Mouse (Mus musculus): ENCODE measurements around the gene Card19. TPM values are rescaled to one million over a fixed set of nuclear protein-coding genes. Genes with fewer than 3 reads are reported as not detected.
A peak's percentile ranks its signal among the peaks of the same experiment; 100 is the strongest.

The Card19 gene
- total and polyA plus RNA-seq, 3 experiments = 15.8 to 51.8 TPM; not detected in 1

DNA sequence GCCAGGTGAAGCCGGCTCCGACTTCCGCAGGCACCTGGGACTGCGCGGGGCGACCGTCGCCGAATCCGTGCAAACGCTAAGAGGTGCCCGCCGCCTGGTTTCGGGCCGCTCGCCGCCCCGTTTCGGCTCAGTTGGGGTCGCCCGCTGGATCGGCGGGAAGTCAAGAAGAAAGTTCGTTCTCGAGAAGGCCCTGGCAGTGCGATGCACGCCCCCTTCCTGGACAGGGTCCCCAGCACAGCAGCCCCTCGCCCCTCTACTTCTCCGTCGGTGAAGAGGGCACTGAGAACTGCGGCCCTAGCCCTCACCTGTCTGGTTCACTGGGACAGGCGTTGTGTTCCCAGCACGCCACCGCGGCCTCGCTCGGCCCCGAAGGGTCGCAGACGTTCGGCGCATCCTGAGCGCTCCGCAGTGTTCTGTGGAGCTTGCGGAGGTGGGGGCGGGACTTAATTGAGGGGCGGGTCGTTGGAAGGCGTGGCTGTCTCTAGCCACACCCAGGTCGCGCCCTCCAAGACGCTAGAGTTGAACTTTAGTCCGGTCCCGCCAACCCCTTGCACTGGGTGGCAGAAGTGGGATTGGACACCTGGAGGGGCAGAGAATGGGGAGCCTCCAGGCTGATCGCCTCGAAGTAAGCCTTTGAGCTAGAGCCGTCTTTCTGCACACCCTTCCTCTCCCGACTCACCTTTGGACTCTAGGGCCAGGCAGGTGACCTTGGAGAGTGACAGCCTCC is 32.1 kb upstream of the Card19 start:
- Histone ChIP-seq H3K36me3 (ENCODE audit: control insufficient read depth in 1 of 2, insufficient read depth in 2 of 2, low read length in 2 of 2) (peaks cover 0 to 4% of the 10 kb centered on the region in 2 experiments; a peak in 2 of 4 replicates), H3K9me3 (replicated peaks; ENCODE audit: insufficient read depth, low read length) (no peaks in the 10 kb centered on the region), H3K27me3 (ENCODE audit: control insufficient read depth in 1 of 2, insufficient read depth in 2 of 2, low read length in 2 of 2) (no peaks in the 10 kb centered on the region), H3K27ac (ENCODE audit: control insufficient read depth, low read depth, low read length) (no peak overlapping the region), H3K4me3 (ENCODE audit: control insufficient read depth in 1 of 2, insufficient read depth in 1 of 2, low read depth in 2 of 2, low read length in 2 of 2) (peak overlapping the region; percentile 59 to 82), H3K9ac (ENCODE audit: control insufficient read depth, low read depth, low read length, poor library complexity, severe bottlenecking) (peak overlapping the region; percentile 47), H3K79me2 (ENCODE audit: control insufficient read depth, insufficient read depth, low read length, poor library complexity) (no peaks in the 10 kb centered on the region), H3K4me1 (ENCODE audit: control insufficient read depth in 1 of 2, insufficient read depth in 2 of 2, low read length in 2 of 2) (peaks cover 0 to 11% of the 10 kb centered on the region in 2 experiments; a peak in 3 of 4 replicates)
- DNase-seq (ENCODE audit: low read depth, low spot score) = peak; percentile 66
- TF ChIP-seq CTCF (IDR thresholded peaks at IDR 0.05 in 2 of 3, conservative IDR thresholded peaks at IDR 0.05 in 1 of 3; ENCODE audit: control insufficient read depth in 1 of 3, insufficient read depth in 1 of 3, low read depth in 2 of 3, low read length in 3 of 3, poor library complexity in 1 of 3, severe bottlenecking in 1 of 3) = no peak
- no peak for TF ChIP-seq E2F4 (IDR thresholded peaks at IDR 0.05; ENCODE audit: borderline replicate concordance, low read depth, low read length)
- no peak for TF ChIP-seq SMC3 (IDR thresholded peaks at IDR 0.05; ENCODE audit: low read depth, low read length)
- no peak for TF ChIP-seq RAD21 (IDR thresholded peaks at IDR 0.05; ENCODE audit: low read depth, low read length)
- no peak for TF ChIP-seq ETS1 (IDR thresholded peaks at IDR 0.05; ENCODE audit: low read depth, low read length)
- TF ChIP-seq POLR2A (IDR thresholded peaks at IDR 0.05; ENCODE audit: control insufficient read depth in 1 of 2, insufficient read depth in 1 of 2, low read depth in 1 of 2, low read length in 2 of 2, poor library complexity in 1 of 2) = peak in 1 of 2 experiments; percentile 25; a peak in 1 of 4 replicates
- no peak for TF ChIP-seq NELFE (IDR thresholded peaks at IDR 0.05; ENCODE audit: low read depth, low read length)
- TF ChIP-seq MYC (IDR thresholded peaks at IDR 0.05; ENCODE audit: low read depth, low read length) = no peak

DNA sequence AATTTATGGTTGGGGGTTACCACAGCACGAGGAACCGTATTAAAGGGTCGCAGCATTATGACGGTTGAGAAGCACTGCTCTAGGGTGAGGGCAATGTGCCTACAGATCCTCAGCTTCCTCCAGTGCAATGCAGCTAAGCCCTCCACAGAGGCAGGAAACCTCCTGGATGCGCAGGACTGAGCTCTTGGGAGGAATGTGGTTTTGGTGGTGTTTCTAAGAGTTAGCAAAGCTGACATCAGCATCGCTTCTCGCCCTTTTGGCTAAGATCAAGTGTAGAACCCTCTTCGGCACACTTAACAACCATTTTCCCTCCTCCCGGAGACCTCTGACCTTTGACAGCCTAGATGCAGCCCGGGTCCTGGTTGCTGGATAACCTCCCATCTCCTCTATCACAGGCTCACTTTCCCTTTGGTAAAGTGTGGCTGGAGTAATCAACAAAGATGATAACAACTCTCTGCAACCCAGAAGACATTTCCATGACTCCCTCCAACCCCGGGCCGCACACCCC is 31.4 kb upstream of the Card19 start:
- TF ChIP-seq CHD2 (IDR thresholded peaks at IDR 0.05; ENCODE audit: low read length) = no peak
- TF ChIP-seq CHD1 (IDR thresholded peaks at IDR 0.05; ENCODE audit: low read depth, low read length) = no peak
- no peak for TF ChIP-seq POLR2A (IDR thresholded peaks at IDR 0.05; ENCODE audit: control insufficient read depth in 1 of 2, insufficient read depth in 1 of 2, low read depth in 1 of 2, low read length in 2 of 2, poor library complexity in 1 of 2)
- no peak for TF ChIP-seq TCF12 (IDR thresholded peaks at IDR 0.05; ENCODE audit: low read depth, low read length)
- TF ChIP-seq TBP (IDR thresholded peaks at IDR 0.05; ENCODE audit: low read depth, low read length) = no peak
- TF ChIP-seq MXI1 (IDR thresholded peaks at IDR 0.05; ENCODE audit: low read depth, low read length) = no peak
- no peak for TF ChIP-seq POLR2AphosphoS2 (IDR thresholded peaks at IDR 0.05; ENCODE audit: low read length)
- no peak for TF ChIP-seq RCOR1 (IDR thresholded peaks at IDR 0.05; ENCODE audit: low read depth, low read length)
- no peak for TF ChIP-seq ETS1 (IDR thresholded peaks at IDR 0.05; ENCODE audit: low read depth, low read length)
- no peak for TF ChIP-seq ZMIZ1 (IDR thresholded peaks at IDR 0.05; ENCODE audit: low read depth, low read length)
- TF ChIP-seq NELFE (IDR thresholded peaks at IDR 0.05; ENCODE audit: low read depth, low read length) = no peak
- TF ChIP-seq USF2 (IDR thresholded peaks at IDR 0.05; ENCODE audit: borderline replicate concordance in 1 of 2, insufficient read depth in 1 of 2, low read depth in 1 of 2, low read length in 2 of 2) = no peak
- no peaks in the 10 kb centered on the region for H3K79me2 ChIP-seq (ENCODE audit: control insufficient read depth, insufficient read depth, low read length, poor library complexity)
- peaks cover 0 to 4% of the 10 kb centered on the region in 2 experiments; a peak in 2 of 4 replicates for H3K36me3 ChIP-seq (ENCODE audit: control insufficient read depth in 1 of 2, insufficient read depth in 2 of 2, low read length in 2 of 2)
- H3K9ac ChIP-seq (ENCODE audit: control insufficient read depth, low read depth, low read length, poor library complexity, severe bottlenecking) = peak overlapping the region; percentile 47
- H3K27ac ChIP-seq (ENCODE audit: control insufficient read depth, low read depth, low read length) = no peak overlapping the region
- no peaks in the 10 kb centered on the region for H3K9me3 ChIP-seq (replicated peaks; ENCODE audit: insufficient read depth, low read length)
- H3K27me3 ChIP-seq (ENCODE audit: control insufficient read depth in 1 of 2, insufficient read depth in 2 of 2, low read length in 2 of 2) = no peaks in the 10 kb centered on the region
- peak overlapping the region; percentile 59 to 82; a peak in 3 of 4 replicates for H3K4me3 ChIP-seq (ENCODE audit: control insufficient read depth in 1 of 2, insufficient read depth in 1 of 2, low read depth in 2 of 2, low read length in 2 of 2)
- DNase-seq (ENCODE audit: low read depth, low spot score) = peak; percentile 27
- peaks cover 0 to 15% of the 10 kb centered on the region in 2 experiments for H3K4me1 ChIP-seq (ENCODE audit: control insufficient read depth in 1 of 2, insufficient read depth in 2 of 2, low read length in 2 of 2)
